Mouse (Mus musculus) thymus, adult 2 months (tissue): ENCODE measurements around the gene Gm37240.

ENCODE experiments used
- CTCF ChIP-seq: fragments of 200-500 bp; IDR thresholded peaks from 2 replicates; pipeline ENCODE4 v1.5.1; 2012; ENCODE audit warnings: mild to moderate bottlenecking, control low read depth, low read length, moderate library complexity, borderline replicate concordance; ENCODE audit not compliant: control insufficient read depth, poor library complexity, insufficient read depth; ENCODE audit errors: extremely low read depth
- POLR2A ChIP-seq: fragments of 200-500 bp; IDR thresholded peaks from 2 replicates; pipeline ENCODE4 v1.6.1; 2012; ENCODE audit warnings: mild to moderate bottlenecking, low read length, control low read depth, moderate library complexity; ENCODE audit not compliant: control insufficient read depth, poor library complexity, insufficient read depth; ENCODE audit errors: extremely low read depth

GRCm38 (mm10) chr3:85583194-85583593 is 304.1 kb downstream of the Gm37240 start:
- TF ChIP-seq CTCF: no peak
- TF ChIP-seq POLR2A: no peak
